Mouse (Mus musculus): ENCODE measurements around the gene Gm28539. TPM values are rescaled to one million over a fixed set of nuclear protein-coding genes. Genes with fewer than 3 reads are reported as not detected.
"Not testable (repeated sequence)": the region's sequence is repeated elsewhere in the genome, so short reads cannot be mapped to it uniquely, and the experiment has no call there.

Gene Gm28539
- total RNA-seq, 2 experiments from 2014 or later = 1.5 TPM; not detected in 1

GRCm38 (mm10) chr16:18948941-18949340 is 112.6 kb downstream of the Gm28539 start:
- no peak for DNase-seq (ENCODE audit: low spot score)
- intact Hi-C loops (cut with DNase I) = no loop called here

- intact Hi-C loops (cut with DNase I) = no loop called here
Observed at GRCm38 (mm10) chr16:18950351-18950750, 114.0 kb downstream of the Gm28539 start.

GRCm38 (mm10) chr16:18952813-18953212 is 116.4 kb downstream of the Gm28539 start:
- intact Hi-C loops (cut with DNase I) = no loop called here
- DNase-seq (ENCODE audit: low spot score) = no peak

More at GRCm38 (mm10) chr16:18950351-18950750, 114.0 kb downstream of the Gm28539 start:
- DNase-seq (ENCODE audit: low spot score) = no peak

- DNase-seq (ENCODE audit: low spot score) = no peak
- intact Hi-C loops (cut with DNase I) = no loop called here
Observed at GRCm38 (mm10) chr16:18955070-18955469, 118.7 kb downstream of the Gm28539 start.

GRCm38 (mm10) chr16:18963486-18963885 is 127.1 kb downstream of the Gm28539 start:
- intact Hi-C loops (cut with DNase I) = no loop called here
- no peak for DNase-seq (ENCODE audit: low spot score)

GRCm38 (mm10) chr16:18969420-18970128 is 133.2 kb downstream of the Gm28539 start:
- intact Hi-C loops (cut with DNase I) = no loop called here

GRCm38 (mm10) chr16:18970837-18971236 is 134.5 kb downstream of the Gm28539 start:
- intact Hi-C loops (cut with DNase I) = no loop called here
- no peak for DNase-seq (ENCODE audit: low spot score)

More at GRCm38 (mm10) chr16:18969420-18970128, 133.2 kb downstream of the Gm28539 start:
- no peak for DNase-seq (ENCODE audit: low spot score)

GRCm38 (mm10) chr16:18975665-18976064 is 139.3 kb downstream of the Gm28539 start:
- intact Hi-C loops (cut with DNase I); DNase-seq (ENCODE audit: low spot score): not testable (repeated sequence)

- intact Hi-C loops (cut with DNase I) = no loop called here
- no peak for DNase-seq (ENCODE audit: low spot score)
Observed at GRCm38 (mm10) chr16:18976315-18976714, 139.9 kb downstream of the Gm28539 start.

- DNase-seq (ENCODE audit: low spot score) = no peak
- intact Hi-C loops (cut with DNase I) = no loop called here
Observed at GRCm38 (mm10) chr16:18986381-18986780, 150.0 kb downstream of the Gm28539 start.

- intact Hi-C loops (cut with DNase I) = no loop called here
- DNase-seq (ENCODE audit: low spot score) = no peak
Observed at GRCm38 (mm10) chr16:18986860-18987259, 150.5 kb downstream of the Gm28539 start.

- DNase-seq (ENCODE audit: low spot score); intact Hi-C loops (cut with DNase I): not testable (repeated sequence)
Observed at GRCm38 (mm10) chr16:19002610-19003389, 166.4 kb downstream of the Gm28539 start.

- DNase-seq (ENCODE audit: low spot score) = no peak
- intact Hi-C loops (cut with DNase I) = no loop called here
Observed at GRCm38 (mm10) chr16:19003757-19004156, 167.4 kb downstream of the Gm28539 start.

- no peak for DNase-seq (ENCODE audit: low spot score)
- intact Hi-C loops (cut with DNase I) = loop anchor here (5.0 kb wide), 1 partner anchor 147 kb away; no protein-coding TSS in a partner anchor
Observed at GRCm38 (mm10) chr16:19005298-19005697, 168.9 kb downstream of the Gm28539 start.

Other genes starting within 250 kb of the Gm28539 start
- under 1 TPM; 0.68 to 0.78 TPM for gene Tbx1, start 245.9 kb upstream of the Gm28539 start, total RNA-seq (2021)
- gene Gp1bb, start 214.2 kb upstream of the Gm28539 start, total RNA-seq (2021) = 1 to 10 TPM in 1 of 2 experiments, under 1 TPM in 1; 0.36 to 1.1 TPM
- 1 to 10 TPM; 1.0 to 1.6 TPM for gene Gm49601, start 210.2 kb upstream of the Gm28539 start, total RNA-seq (2021)
- 1 to 10 TPM; 3.9 to 4.6 TPM for gene Sept5, start 206.6 kb upstream of the Gm28539 start, total RNA-seq (2021)
- 10 to 100 TPM; 26.9 to 34.2 TPM for gene Cldn5, start 59.7 kb upstream of the Gm28539 start, total RNA-seq (2021)
- 10 to 100 TPM; 51.7 to 58.3 TPM for gene Ufd1, start 24.8 kb upstream of the Gm28539 start, total RNA-seq (2021)
- 1 to 10 TPM; 2.7 to 4.1 TPM for gene Cdc45, start 24.6 kb upstream of the Gm28539 start, total RNA-seq (2021)
- 10 to 100 TPM; 21.1 to 24.2 TPM for gene 2510002D24Rik, start within 50 bp of the Gm28539 start, total RNA-seq (2021)
- gene Mrpl40, start 40.3 kb downstream of the Gm28539 start, total RNA-seq (2021) = 10 to 100 TPM; 56.9 to 61.6 TPM
- gene Hira, start 40.5 kb downstream of the Gm28539 start, total RNA-seq (2021) = 10 to 100 TPM; 21.8 to 24.7 TPM